Mouse (Mus musculus): ENCODE measurements around the gene Slc12a3. TPM values are rescaled to one million over a fixed set of nuclear protein-coding genes. Genes with fewer than 3 reads are reported as not detected.

Slc12a3 gene
- 0.06 and 0.22 TPM in 2 replicates for polyA plus RNA-seq (2012; rRNA removed)

- Histone ChIP-seq H3K27me3 (ENCODE audit: control insufficient read depth, insufficient read depth, low read length) (no peaks in the 10 kb centered on the region), H3K4me3 (ENCODE audit: low read depth, low read length) (no peak within 1 kb of the TSS), H3K36me3 (ENCODE audit: control insufficient read depth, insufficient read depth, low read length) (no peaks in the 10 kb centered on the region), H3K27ac (ENCODE audit: insufficient read depth, low read depth, low read length) (no peak within 1 kb of the TSS), H3K4me1 (ENCODE audit: control insufficient read depth, insufficient read depth, insufficient read length, low read length) (no peaks in the 10 kb centered on the region)
- TF ChIP-seq POLR2A (IDR thresholded peaks at IDR 0.05; ENCODE audit: low read depth, low read length) = no peak
- TF ChIP-seq CTCF (IDR thresholded peaks at IDR 0.05; ENCODE audit: extremely low read depth, insufficient read length, insufficient replicate concordance, low read depth, low read length) = no peak
- WGBS = 77% methylated on average over 21 of the region's 21 CpGs
These were observed at the start of gene Slc12a3 for GRCm38 (mm10) chr8:94328932-94329728. Slc12a3 (plus strand) TSS chr8:94329201.

GRCm38 (mm10) chr8:94280001-94280613 is 48.9 kb upstream of the Slc12a3 start:
- no peaks in the 10 kb centered on the region for H3K27me3 ChIP-seq (ENCODE audit: control insufficient read depth, insufficient read depth, low read length)
- no peak for TF ChIP-seq POLR2A (IDR thresholded peaks at IDR 0.05; ENCODE audit: low read depth, low read length)
- no peak for TF ChIP-seq CTCF (IDR thresholded peaks at IDR 0.05; ENCODE audit: extremely low read depth, insufficient read length, insufficient replicate concordance, low read depth, low read length)
- peaks cover 1% of the 10 kb centered on the region; the same call in 1 of the 2 replicates for H3K36me3 ChIP-seq (ENCODE audit: control insufficient read depth, insufficient read depth, low read length)
- H3K4me3 ChIP-seq (ENCODE audit: low read depth, low read length) = no peak overlapping the region
- H3K4me1 ChIP-seq (ENCODE audit: control insufficient read depth, insufficient read depth, insufficient read length, low read length) = no peaks in the 10 kb centered on the region
- H3K27ac ChIP-seq (ENCODE audit: insufficient read depth, low read depth, low read length) = no peak overlapping the region
- WGBS = 78% methylated on average over 5 of the region's 5 CpGs

GRCm38 (mm10) chr8:94282453-94282985 is 46.5 kb upstream of the Slc12a3 start:
- TF ChIP-seq CTCF (IDR thresholded peaks at IDR 0.05; ENCODE audit: extremely low read depth, insufficient read length, insufficient replicate concordance, low read depth, low read length) (no peak), POLR2A (IDR thresholded peaks at IDR 0.05; ENCODE audit: low read depth, low read length) (no peak)
- 96% methylated on average over 3 of the region's 3 CpGs for WGBS

GRCm38 (mm10) chr8:94284204-94284603 is 44.8 kb upstream of the Slc12a3 start:
- Histone ChIP-seq H3K4me3 (ENCODE audit: low read depth, low read length) (no peak overlapping the region), H3K27me3 (ENCODE audit: control insufficient read depth, insufficient read depth, low read length) (no peaks in the 10 kb centered on the region), H3K27ac (ENCODE audit: insufficient read depth, low read depth, low read length) (no peak overlapping the region), H3K4me1 (ENCODE audit: control insufficient read depth, insufficient read depth, insufficient read length, low read length) (no peaks in the 10 kb centered on the region), H3K36me3 (ENCODE audit: control insufficient read depth, insufficient read depth, low read length) (peaks cover 4% of the 10 kb centered on the region; the same call in 1 of the 2 replicates)
- TF ChIP-seq POLR2A (IDR thresholded peaks at IDR 0.05; ENCODE audit: low read depth, low read length) = no peak
- TF ChIP-seq CTCF (IDR thresholded peaks at IDR 0.05; ENCODE audit: extremely low read depth, insufficient read length, insufficient replicate concordance, low read depth, low read length) = no peak
- WGBS = 79% methylated on average over 7 of the region's 7 CpGs

More at GRCm38 (mm10) chr8:94282453-94282985, 46.5 kb upstream of the Slc12a3 start:
- Histone ChIP-seq H3K4me1 (ENCODE audit: control insufficient read depth, insufficient read depth, insufficient read length, low read length) (no peaks in the 10 kb centered on the region), H3K27me3 (ENCODE audit: control insufficient read depth, insufficient read depth, low read length) (no peaks in the 10 kb centered on the region), H3K36me3 (ENCODE audit: control insufficient read depth, insufficient read depth, low read length) (peaks cover 4% of the 10 kb centered on the region; the same call in 1 of the 2 replicates), H3K4me3 (ENCODE audit: low read depth, low read length) (no peak overlapping the region), H3K27ac (ENCODE audit: insufficient read depth, low read depth, low read length) (no peak overlapping the region)

GRCm38 (mm10) chr8:94290606-94291005 is 38.4 kb upstream of the Slc12a3 start:
- Histone ChIP-seq H3K36me3 (ENCODE audit: control insufficient read depth, insufficient read depth, low read length) (peaks cover 8% of the 10 kb centered on the region), H3K4me3 (ENCODE audit: low read depth, low read length) (no peak overlapping the region), H3K4me1 (ENCODE audit: control insufficient read depth, insufficient read depth, insufficient read length, low read length) (no peaks in the 10 kb centered on the region), H3K27me3 (ENCODE audit: control insufficient read depth, insufficient read depth, low read length) (no peaks in the 10 kb centered on the region), H3K27ac (ENCODE audit: insufficient read depth, low read depth, low read length) (no peak overlapping the region)
- 88% methylated on average over 5 of the region's 5 CpGs for WGBS
- no peak for TF ChIP-seq POLR2A (IDR thresholded peaks at IDR 0.05; ENCODE audit: low read depth, low read length)
- TF ChIP-seq CTCF (IDR thresholded peaks at IDR 0.05; ENCODE audit: extremely low read depth, insufficient read length, insufficient replicate concordance, low read depth, low read length) = no peak

- WGBS = 76% methylated on average over 6 of the region's 6 CpGs
- no peak for TF ChIP-seq CTCF (IDR thresholded peaks at IDR 0.05; ENCODE audit: extremely low read depth, insufficient read length, insufficient replicate concordance, low read depth, low read length)
- TF ChIP-seq POLR2A (IDR thresholded peaks at IDR 0.05; ENCODE audit: low read depth, low read length) = no peak
These were observed 36.9 kb upstream of the Slc12a3 start for GRCm38 (mm10) chr8:94292072-94292471.

GRCm38 (mm10) chr8:94292626-94293025 is 36.4 kb upstream of the Slc12a3 start:
- Histone ChIP-seq H3K27me3 (ENCODE audit: control insufficient read depth, insufficient read depth, low read length) (no peaks in the 10 kb centered on the region), H3K27ac (ENCODE audit: insufficient read depth, low read depth, low read length) (no peak overlapping the region), H3K4me3 (ENCODE audit: low read depth, low read length) (no peak overlapping the region), H3K36me3 (ENCODE audit: control insufficient read depth, insufficient read depth, low read length) (peaks cover 8% of the 10 kb centered on the region), H3K4me1 (ENCODE audit: control insufficient read depth, insufficient read depth, insufficient read length, low read length) (no peaks in the 10 kb centered on the region)
- whole genome bisulfite sequencing = 66% methylated on average over 8 of the region's 8 CpGs
- TF ChIP-seq POLR2A (IDR thresholded peaks at IDR 0.05; ENCODE audit: low read depth, low read length) (no peak), CTCF (IDR thresholded peaks at IDR 0.05; ENCODE audit: extremely low read depth, insufficient read length, insufficient replicate concordance, low read depth, low read length) (no peak)

More at GRCm38 (mm10) chr8:94292072-94292471, 36.9 kb upstream of the Slc12a3 start:
- Histone ChIP-seq H3K27me3 (ENCODE audit: control insufficient read depth, insufficient read depth, low read length) (no peaks in the 10 kb centered on the region), H3K4me3 (ENCODE audit: low read depth, low read length) (no peak overlapping the region), H3K36me3 (ENCODE audit: control insufficient read depth, insufficient read depth, low read length) (peaks cover 8% of the 10 kb centered on the region), H3K27ac (ENCODE audit: insufficient read depth, low read depth, low read length) (no peak overlapping the region), H3K4me1 (ENCODE audit: control insufficient read depth, insufficient read depth, insufficient read length, low read length) (no peaks in the 10 kb centered on the region)
